Mouse (Mus musculus): Measurements from ENCODE around the gene Ptger3. TPM values are rescaled to one million over a fixed set of nuclear protein-coding genes. Genes with fewer than 3 reads are reported as not detected.

Gene Ptger3
- polyA plus RNA-seq, 1 experiment from 2014 or later: 2.0 TPM

- Histone ChIP-seq H3K9ac (no peak overlapping the region), H3K4me2 (no peak overlapping the region), H3K4me1 (replicated peaks) (no peaks in the 10 kb centered on the region), H3K27me3 (replicated peaks) (no peaks in the 10 kb centered on the region), H3K4me3 (no peak overlapping the region), H3K36me3 (no peaks in the 10 kb centered on the region), H3K27ac (ENCODE audit: poor library complexity, severe bottlenecking) (no peak overlapping the region), H3K9me3 (replicated peaks) (no peaks in the 10 kb centered on the region)
- WGBS: 73% methylated on average over 7 of the region's 7 CpGs
- no peak for ATAC-seq (ENCODE audit: insufficient number of reproducible peaks, low FRiP score)
Observed at GRCm38 (mm10) chr3:157597837-157598379, 31.2 kb downstream of the Ptger3 start.

GRCm38 (mm10) chr3:157604684-157605410, 38.2 kb downstream of the Ptger3 start:
- no peaks in the 10 kb centered on the region for H3K9me3 ChIP-seq (replicated peaks)
- H3K4me2 ChIP-seq: no peak overlapping the region
- ATAC-seq (ENCODE audit: insufficient number of reproducible peaks, low FRiP score): no peak
- no peaks in the 10 kb centered on the region for H3K27me3 ChIP-seq (replicated peaks)
- no peaks in the 10 kb centered on the region for H3K4me1 ChIP-seq (replicated peaks)
- no peak overlapping the region for H3K9ac ChIP-seq
- H3K27ac ChIP-seq (ENCODE audit: poor library complexity, severe bottlenecking): no peak overlapping the region
- WGBS: 79% methylated on average over 6 of the region's 6 CpGs
- no peak overlapping the region for H3K4me3 ChIP-seq
- H3K36me3 ChIP-seq: no peaks in the 10 kb centered on the region

GRCm38 (mm10) chr3:157605411-157605740, 38.7 kb downstream of the Ptger3 start:
- Histone ChIP-seq H3K9ac (no peak overlapping the region), H3K27ac (ENCODE audit: poor library complexity, severe bottlenecking) (no peak overlapping the region), H3K9me3 (replicated peaks) (no peaks in the 10 kb centered on the region), H3K27me3 (replicated peaks) (no peaks in the 10 kb centered on the region), H3K36me3 (no peaks in the 10 kb centered on the region), H3K4me2 (no peak overlapping the region), H3K4me1 (replicated peaks) (no peaks in the 10 kb centered on the region), H3K4me3 (no peak overlapping the region)
- no peak for ATAC-seq (ENCODE audit: insufficient number of reproducible peaks, low FRiP score)

GRCm38 (mm10) chr3:157613542-157613941, 46.9 kb downstream of the Ptger3 start:
- 33% methylated on average over 1 of the region's 1 CpGs for WGBS
- no peak overlapping the region for H3K27ac ChIP-seq (ENCODE audit: poor library complexity, severe bottlenecking)
- H3K4me1 ChIP-seq (replicated peaks): no peaks in the 10 kb centered on the region
- H3K27me3 ChIP-seq (replicated peaks): no peaks in the 10 kb centered on the region
- H3K4me2 ChIP-seq: no peak overlapping the region
- no peak overlapping the region for H3K4me3 ChIP-seq
- no peaks in the 10 kb centered on the region for H3K9me3 ChIP-seq (replicated peaks)
- H3K9ac ChIP-seq: no peak overlapping the region
- H3K36me3 ChIP-seq: no peaks in the 10 kb centered on the region
- no peak for ATAC-seq (ENCODE audit: insufficient number of reproducible peaks, low FRiP score)

GRCm38 (mm10) chr3:157616949-157617348, 50.3 kb downstream of the Ptger3 start:
- Histone ChIP-seq H3K27ac (ENCODE audit: poor library complexity, severe bottlenecking) (no peak overlapping the region), H3K4me1 (replicated peaks) (no peaks in the 10 kb centered on the region), H3K9ac (no peak overlapping the region), H3K4me3 (no peak overlapping the region), H3K36me3 (no peaks in the 10 kb centered on the region), H3K27me3 (replicated peaks) (no peaks in the 10 kb centered on the region), H3K9me3 (replicated peaks) (no peaks in the 10 kb centered on the region), H3K4me2 (no peak overlapping the region)
- no peak for ATAC-seq (ENCODE audit: insufficient number of reproducible peaks, low FRiP score)

- no peaks in the 10 kb centered on the region for H3K27me3 ChIP-seq (replicated peaks)
Observed at GRCm38 (mm10) chr3:157627407-157627806, 60.7 kb downstream of the Ptger3 start.

DNA sequence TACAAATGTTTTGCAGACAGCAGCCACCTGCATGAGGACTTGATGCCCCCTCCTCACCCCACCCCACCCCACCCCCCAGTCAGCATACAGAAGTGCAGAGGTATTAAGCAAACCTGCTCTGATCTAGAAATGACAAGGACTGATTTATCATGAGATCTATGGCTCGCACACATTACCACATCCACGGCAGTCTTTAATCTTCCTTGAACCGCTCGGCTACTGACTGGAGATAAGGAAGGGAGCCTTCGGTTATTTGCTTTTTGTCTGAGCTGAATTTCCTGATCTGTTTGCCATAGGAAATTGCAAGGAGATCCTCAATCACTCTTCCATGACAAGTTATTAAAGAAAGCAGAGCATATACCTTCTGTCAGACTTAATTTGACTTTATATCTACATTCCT, 64.0 kb downstream of the Ptger3 start:
- Histone ChIP-seq H3K4me3 (no peak overlapping the region), H3K4me2 (no peak overlapping the region), H3K9me3 (replicated peaks) (no peaks in the 10 kb centered on the region), H3K9ac (no peak overlapping the region), H3K4me1 (replicated peaks) (no peaks in the 10 kb centered on the region), H3K27ac (ENCODE audit: poor library complexity, severe bottlenecking) (no peak overlapping the region), H3K27me3 (replicated peaks) (no peaks in the 10 kb centered on the region), H3K36me3 (no peaks in the 10 kb centered on the region)
- 45% methylated on average over 5 of the region's 5 CpGs for WGBS
- ATAC-seq (ENCODE audit: insufficient number of reproducible peaks, low FRiP score): no peak

More at GRCm38 (mm10) chr3:157627407-157627806, 60.7 kb downstream of the Ptger3 start:
- H3K36me3 ChIP-seq: no peaks in the 10 kb centered on the region
- H3K4me1 ChIP-seq (replicated peaks): no peaks in the 10 kb centered on the region
- H3K27ac ChIP-seq (ENCODE audit: poor library complexity, severe bottlenecking): no peak overlapping the region
- no peak overlapping the region for H3K4me3 ChIP-seq
- H3K9ac ChIP-seq: no peak overlapping the region
- H3K4me2 ChIP-seq: no peak overlapping the region
- ATAC-seq (ENCODE audit: insufficient number of reproducible peaks, low FRiP score): no peak
- H3K9me3 ChIP-seq (replicated peaks): no peaks in the 10 kb centered on the region
- WGBS: 67% methylated on average over 3 of the region's 3 CpGs

DNA sequence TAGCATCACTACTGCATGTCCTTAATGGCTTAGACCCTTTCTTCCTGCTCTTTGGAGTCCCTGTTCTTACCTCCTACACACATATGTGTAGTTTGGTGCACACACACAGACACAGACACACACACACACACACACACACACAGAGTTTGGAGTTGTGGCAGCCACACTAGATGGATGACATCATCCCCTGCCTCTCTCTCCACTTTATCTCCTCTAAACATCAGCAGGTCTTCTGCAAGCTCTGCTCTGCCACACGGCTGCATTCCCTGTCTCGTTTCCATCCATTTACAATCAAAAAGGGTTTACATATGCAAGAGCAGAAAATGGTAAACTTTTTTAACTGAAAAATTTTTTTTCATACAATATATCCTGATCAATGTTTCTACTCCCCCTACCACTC, 64.7 kb downstream of the Ptger3 start:
- no peaks in the 10 kb centered on the region for H3K9me3 ChIP-seq (replicated peaks)
- no peaks in the 10 kb centered on the region for H3K27me3 ChIP-seq (replicated peaks)
- ATAC-seq (ENCODE audit: insufficient number of reproducible peaks, low FRiP score): no peak
- H3K4me1 ChIP-seq (replicated peaks): no peaks in the 10 kb centered on the region
- H3K27ac ChIP-seq (ENCODE audit: poor library complexity, severe bottlenecking): no peak overlapping the region
- WGBS: 26% methylated on average over 2 of the region's 2 CpGs
- no peak overlapping the region for H3K9ac ChIP-seq
- H3K4me2 ChIP-seq: no peak overlapping the region
- H3K4me3 ChIP-seq: no peak overlapping the region
- no peaks in the 10 kb centered on the region for H3K36me3 ChIP-seq

DNA sequence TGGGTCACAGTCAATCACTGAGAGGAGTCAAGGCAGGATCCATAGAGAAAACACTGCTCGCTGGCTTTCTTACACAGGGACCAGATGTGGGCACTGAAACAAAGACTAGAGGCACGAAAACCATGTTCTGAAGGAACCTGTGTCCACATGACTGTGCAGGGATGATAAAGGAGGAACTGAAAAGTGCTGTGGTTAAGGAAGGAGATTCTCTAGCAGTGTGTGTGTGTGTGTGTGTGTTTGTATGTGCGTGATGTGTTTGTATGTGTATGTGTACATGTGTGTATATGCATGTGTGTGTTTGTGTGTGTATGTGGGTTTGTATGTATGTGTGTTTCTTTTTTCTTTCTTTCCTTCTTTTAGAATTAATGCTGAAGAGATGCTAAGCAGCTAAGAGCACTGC, 67.7 kb downstream of the Ptger3 start:
- no peak overlapping the region for H3K9ac ChIP-seq
- no peak overlapping the region for H3K4me2 ChIP-seq
- H3K4me3 ChIP-seq: no peak overlapping the region
- H3K27me3 ChIP-seq (replicated peaks): no peaks in the 10 kb centered on the region
- WGBS: 78% methylated on average over 3 of the region's 3 CpGs
- H3K9me3 ChIP-seq (replicated peaks): no peaks in the 10 kb centered on the region
- ATAC-seq (ENCODE audit: insufficient number of reproducible peaks, low FRiP score): no peak
- H3K4me1 ChIP-seq (replicated peaks): no peaks in the 10 kb centered on the region
- no peaks in the 10 kb centered on the region for H3K36me3 ChIP-seq
- no peak overlapping the region for H3K27ac ChIP-seq (ENCODE audit: poor library complexity, severe bottlenecking)

DNA sequence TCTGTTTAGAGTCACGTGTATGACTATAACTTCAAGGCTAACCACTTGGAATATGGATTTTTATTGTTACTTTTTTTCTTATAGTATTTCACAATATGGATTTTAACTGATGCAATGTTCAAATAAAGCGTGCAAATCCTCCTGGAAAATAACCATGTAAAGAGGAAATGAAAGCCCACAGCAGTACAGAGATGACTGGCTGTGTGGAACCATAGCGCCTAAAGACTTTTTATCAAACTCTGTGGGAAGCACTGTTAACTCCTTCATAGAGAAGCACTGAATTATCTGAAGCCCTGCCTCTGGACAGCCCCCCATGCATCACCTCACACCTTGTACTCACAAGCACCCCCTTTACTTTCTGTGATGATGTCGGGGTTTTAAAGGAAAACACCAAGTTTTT, 69.0 kb downstream of the Ptger3 start:
- 69% methylated on average over 4 of the region's 4 CpGs for WGBS
- Histone ChIP-seq H3K4me2 (no peak overlapping the region), H3K9ac (no peak overlapping the region), H3K27me3 (replicated peaks) (no peaks in the 10 kb centered on the region), H3K27ac (ENCODE audit: poor library complexity, severe bottlenecking) (no peak overlapping the region), H3K36me3 (no peaks in the 10 kb centered on the region), H3K4me1 (replicated peaks) (no peaks in the 10 kb centered on the region), H3K9me3 (replicated peaks) (no peaks in the 10 kb centered on the region), H3K4me3 (no peak overlapping the region)
- ATAC-seq (ENCODE audit: insufficient number of reproducible peaks, low FRiP score): no peak

DNA sequence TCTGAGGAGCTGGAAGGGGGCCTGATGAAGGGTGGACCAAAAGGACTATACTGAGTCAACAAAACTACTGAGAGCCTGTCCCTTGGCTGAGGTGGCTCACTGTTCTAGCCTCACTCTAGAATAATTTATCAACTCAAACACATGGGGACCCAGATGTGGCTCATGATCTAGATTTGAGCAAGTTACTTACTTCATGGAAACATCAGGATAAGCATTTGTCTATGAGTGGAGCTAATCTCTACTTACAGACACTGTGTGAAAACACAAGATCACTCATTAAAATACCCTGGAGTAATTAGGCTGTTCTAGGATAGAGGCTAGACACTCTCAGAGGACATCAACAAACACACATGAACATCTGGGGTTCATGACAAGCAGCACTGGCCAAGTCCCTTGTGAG, 70.2 kb downstream of the Ptger3 start:
- Histone ChIP-seq H3K36me3 (no peaks in the 10 kb centered on the region), H3K4me1 (replicated peaks) (no peaks in the 10 kb centered on the region), H3K4me2 (no peak overlapping the region), H3K4me3 (no peak overlapping the region), H3K9ac (no peak overlapping the region), H3K9me3 (replicated peaks) (no peaks in the 10 kb centered on the region), H3K27me3 (replicated peaks) (no peaks in the 10 kb centered on the region), H3K27ac (ENCODE audit: poor library complexity, severe bottlenecking) (no peak overlapping the region)
- ATAC-seq (ENCODE audit: insufficient number of reproducible peaks, low FRiP score): no peak

DNA sequence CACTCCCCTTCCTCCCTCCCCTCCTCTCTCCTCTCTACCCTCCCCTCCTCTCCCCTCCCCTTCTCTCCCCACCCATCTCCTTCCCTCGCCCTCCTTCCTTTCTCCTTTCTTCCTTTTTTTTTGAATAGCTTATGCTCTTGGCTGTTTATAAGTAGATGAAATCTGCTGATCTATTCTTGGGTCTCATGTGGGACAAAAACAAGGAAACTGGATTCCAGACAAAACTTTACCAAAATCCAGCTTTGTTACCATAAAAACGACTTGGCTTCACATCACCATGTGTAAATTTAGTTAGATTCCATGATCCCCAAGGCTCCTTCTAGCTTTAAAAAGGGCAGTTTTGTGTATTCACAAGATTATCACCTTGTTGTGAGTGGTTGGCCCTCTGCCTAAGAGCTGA, 70.6 kb downstream of the Ptger3 start:
- H3K9me3 ChIP-seq (replicated peaks): no peaks in the 10 kb centered on the region
- WGBS: 49% methylated on average over 2 of the region's 2 CpGs
- no peak overlapping the region for H3K27ac ChIP-seq (ENCODE audit: poor library complexity, severe bottlenecking)
- no peak overlapping the region for H3K9ac ChIP-seq
- no peak for ATAC-seq (ENCODE audit: insufficient number of reproducible peaks, low FRiP score)
- no peak overlapping the region for H3K4me3 ChIP-seq
- no peaks in the 10 kb centered on the region for H3K27me3 ChIP-seq (replicated peaks)
- no peaks in the 10 kb centered on the region for H3K4me1 ChIP-seq (replicated peaks)
- H3K36me3 ChIP-seq: no peaks in the 10 kb centered on the region
- H3K4me2 ChIP-seq: no peak overlapping the region

Data from heart, embryonic 12.5 days (tissue).